Mouse (Mus musculus) bone marrow macrophage, adult 2 months (primary cell): ENCODE data around the gene Ppp2r3a.

ENCODE experiments used
- CTCF ChIP-seq: IDR thresholded peaks from 2 replicates; pipeline ENCODE4 v1.5.1; 2012; ENCODE audit warnings: low read depth, mild to moderate bottlenecking, low read length, moderate library complexity
- POLR2A ChIP-seq: IDR thresholded peaks from 2 replicates; pipeline ENCODE4 v1.6.1; 2012; ENCODE audit warnings: mild to moderate bottlenecking, low read depth, low read length, borderline replicate concordance

DNA sequence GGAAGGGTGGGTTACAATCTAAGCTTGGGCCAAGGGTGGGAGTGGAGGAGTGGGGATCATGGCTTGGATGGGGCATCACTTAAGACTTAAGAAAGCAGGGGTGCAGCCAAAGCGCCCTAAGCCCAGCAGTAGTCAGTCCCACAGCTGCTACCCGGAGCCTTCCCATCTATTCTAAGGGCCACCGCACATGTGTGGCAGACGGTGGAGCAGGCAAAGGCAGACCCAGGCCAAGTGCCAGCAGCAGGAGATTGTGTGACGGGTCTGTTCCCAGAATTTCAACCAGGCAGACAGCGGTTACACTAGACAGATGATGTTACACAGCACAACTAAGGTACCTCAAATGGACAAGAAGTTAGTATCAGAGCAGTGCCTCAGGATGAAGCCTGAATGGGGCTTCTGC lies 29.3 kb upstream of the Ppp2r3a start:
- no peak for TF ChIP-seq CTCF
- TF ChIP-seq POLR2A: no peak
